Mouse (Mus musculus) forebrain, embryonic 11.5 days (tissue): ENCODE measurements around the gene Oas2. TPM values are rescaled to one million over a fixed set of nuclear protein-coding genes. Genes with fewer than 3 reads are reported as not detected.
"Not testable (repeated sequence)": the region's sequence is repeated elsewhere in the genome, so short reads cannot be mapped to it uniquely, and the experiment has no call there.

Source experiments
- ATAC-seq: fragments of 200-750 bp; cut with Nextera tagmentation; replicated peaks from 2 replicates; pipeline ENCODE4 v1.8.0; 2017; ENCODE audit warnings: moderate TSS enrichment; ENCODE audit not compliant: low FRiP score
- DNase-seq: peaks from one replicate; pipeline ENCODE4 v3.0.0-alpha.2; 2017; ENCODE audit warnings: low spot score
- H3K27ac ChIP-seq: fragments of 300-500 bp; sonication (generic); 2 replicates; pipeline ENCODE4 v1.5.1; 2014; ENCODE audit warnings: low read depth, low read length
- H3K27me3 ChIP-seq: fragments of 300-500 bp; sonication (generic); 2 replicates; pipeline ENCODE4 v1.6.1; 2014; ENCODE audit warnings: mild to moderate bottlenecking, low read length, mixed read lengths; ENCODE audit not compliant: control insufficient read depth, insufficient read depth
- H3K36me3 ChIP-seq: fragments of 300-500 bp; sonication (generic); 2 replicates; pipeline ENCODE4 v1.6.1; 2014; ENCODE audit warnings: mild to moderate bottlenecking, low read length, moderate library complexity, mixed read lengths; ENCODE audit not compliant: control insufficient read depth, insufficient read depth
- H3K4me1 ChIP-seq: fragments of 300-500 bp; sonication (generic); replicated peaks from 2 replicates; pipeline ENCODE4 v1.6.1; 2014; ENCODE audit warnings: low read length, mixed read lengths; ENCODE audit not compliant: control insufficient read depth, insufficient read depth
- H3K4me2 ChIP-seq: fragments of 300-500 bp; sonication (generic); 2 replicates; pipeline ENCODE4 v1.6.1; 2014; ENCODE audit warnings: low read depth, mild to moderate bottlenecking, low read length, moderate library complexity, mixed read lengths; ENCODE audit not compliant: severe bottlenecking
- H3K4me3 ChIP-seq: fragments of 300-500 bp; sonication (generic); 2 replicates; pipeline ENCODE4 v1.5.1; 2014; ENCODE audit warnings: low read depth, low read length
- H3K9ac ChIP-seq: fragments of 300-500 bp; sonication (generic); 2 replicates; pipeline ENCODE4 v1.6.1; 2014; ENCODE audit warnings: low read length
- H3K9me3 ChIP-seq: fragments of 300-500 bp; sonication (generic); 2 replicates; pipeline ENCODE4 v1.6.1; 2016; ENCODE audit warnings: low read length, mixed read lengths; ENCODE audit not compliant: control insufficient read depth
- WGBS: fragments of 180-500 bp; shearing (Covaris S2); extraction: QIAGEN DNeasy Blood & Tissue Kit; methylation state at CpG from one replicate; pipeline ENCODE4 v1.1.7; 2014; 5-methylcytosine and 5-hydroxymethylcytosine counted together
- polyA plus RNA-seq: library from polyadenylated mRNA; unstranded; fragments of >200 nt; fragmentation: Nextera tagmentation; extraction: Ambion mirVana; gene quantifications from 2 replicates; pipeline ENCODE4 v1.2.1, GENCODE M21; 2014

The Oas2 gene
- polyA plus RNA-seq = 0.15 TPM in 1 of 2 replicates, not detected in the other

GRCm38 (mm10) chr5:120749688-120750087, at the start of gene Oas2:
Oas2 (minus strand) TSS chr5:120749853.
- DNase-seq = no peak
- Histone ChIP-seq H3K36me3 (no peaks in the 10 kb centered on the region), H3K27me3 (no peaks in the 10 kb centered on the region), H3K9me3 (no peaks in the 10 kb centered on the region), H3K4me2 (no peak within 1 kb of the TSS), H3K27ac (no peak within 1 kb of the TSS), H3K4me3 (no peak within 1 kb of the TSS), H3K9ac (no peak within 1 kb of the TSS), H3K4me1 (no peaks in the 10 kb centered on the region)
- WGBS = 70% methylated on average over 5 of the region's 5 CpGs
- ATAC-seq = no peak

GRCm38 (mm10) chr5:120798943-120799342, 49.3 kb upstream of the Oas2 start:
- not testable (repeated sequence) for H3K4me2 ChIP-seq, H3K4me1 ChIP-seq, H3K36me3 ChIP-seq, H3K4me3 ChIP-seq, H3K27me3 ChIP-seq, DNase-seq, H3K27ac ChIP-seq, ATAC-seq, H3K9me3 ChIP-seq, H3K9ac ChIP-seq
- 81% methylated on average over 2 of the region's 2 CpGs for WGBS

- not testable (repeated sequence) for H3K4me1 ChIP-seq
Observed at GRCm38 (mm10) chr5:120798147-120798546, 48.5 kb upstream of the Oas2 start.

GRCm38 (mm10) chr5:120795480-120796034, 45.9 kb upstream of the Oas2 start, which contains the start of gene Oas1e:
Oas1e (minus strand) TSS chr5:120795530.
- not testable (repeated sequence) for H3K36me3 ChIP-seq, H3K27me3 ChIP-seq, H3K4me2 ChIP-seq, H3K4me1 ChIP-seq, DNase-seq, H3K9ac ChIP-seq, H3K9me3 ChIP-seq, ATAC-seq, H3K4me3 ChIP-seq, H3K27ac ChIP-seq
- 64% methylated on average over 9 of the region's 9 CpGs for WGBS

More at GRCm38 (mm10) chr5:120798147-120798546, 48.5 kb upstream of the Oas2 start:
- not testable (repeated sequence) for H3K27me3 ChIP-seq, ATAC-seq, H3K9ac ChIP-seq, H3K9me3 ChIP-seq, H3K4me3 ChIP-seq, H3K36me3 ChIP-seq, H3K27ac ChIP-seq, DNase-seq, H3K4me2 ChIP-seq
- 83% methylated on average over 5 of the region's 5 CpGs for WGBS

GRCm38 (mm10) chr5:120793043-120793442, 43.4 kb upstream of the Oas2 start:
- Histone ChIP-seq H3K4me1 (no peaks in the 10 kb centered on the region), H3K9ac (no peak overlapping the region), H3K9me3 (no peaks in the 10 kb centered on the region), H3K4me2 (no peak overlapping the region), H3K27me3 (no peaks in the 10 kb centered on the region), H3K4me3 (no peak overlapping the region), H3K27ac (no peak overlapping the region), H3K36me3 (no peaks in the 10 kb centered on the region)
- WGBS = 33% methylated on average over 2 of the region's 2 CpGs
- ATAC-seq (no peak), DNase-seq (peak; percentile 77)

- Histone ChIP-seq H3K27ac (no peak overlapping the region), H3K27me3 (no peaks in the 10 kb centered on the region), H3K4me1 (no peaks in the 10 kb centered on the region), H3K9me3 (no peaks in the 10 kb centered on the region), H3K4me2 (no peak overlapping the region), H3K36me3 (no peaks in the 10 kb centered on the region), H3K4me3 (no peak overlapping the region), H3K9ac (no peak overlapping the region)
- 68% methylated on average over 3 of the region's 3 CpGs for WGBS
- DNase-seq = no peak
- no peak for ATAC-seq
Observed at GRCm38 (mm10) chr5:120787042-120787441, 37.4 kb upstream of the Oas2 start.

GRCm38 (mm10) chr5:120782446-120782845, 32.8 kb upstream of the Oas2 start:
- Histone ChIP-seq H3K36me3 (no peaks in the 10 kb centered on the region), H3K4me1 (no peaks in the 10 kb centered on the region), H3K27me3 (no peaks in the 10 kb centered on the region), H3K4me3 (no peak overlapping the region), H3K4me2 (no peak overlapping the region), H3K9ac (no peak overlapping the region), H3K27ac (no peak overlapping the region), H3K9me3 (no peaks in the 10 kb centered on the region)
- ATAC-seq (no peak), DNase-seq (no peak)
- WGBS = 86% methylated on average over 2 of the region's 2 CpGs

- no peaks in the 10 kb centered on the region for H3K9me3 ChIP-seq
- ATAC-seq = no peak
Observed at GRCm38 (mm10) chr5:120781646-120782045, 32.0 kb upstream of the Oas2 start.

GRCm38 (mm10) chr5:120779922-120780321, 30.3 kb upstream of the Oas2 start:
- Histone ChIP-seq H3K4me1 (no peaks in the 10 kb centered on the region), H3K4me2 (no peak overlapping the region)
- 56% methylated on average over 3 of the region's 3 CpGs for WGBS

More at GRCm38 (mm10) chr5:120781646-120782045, 32.0 kb upstream of the Oas2 start:
- no peak for DNase-seq
- no peak overlapping the region for H3K27ac ChIP-seq
- H3K36me3 ChIP-seq = no peaks in the 10 kb centered on the region
- H3K4me3 ChIP-seq = no peak overlapping the region
- H3K9ac ChIP-seq = no peak overlapping the region
- no peaks in the 10 kb centered on the region for H3K4me1 ChIP-seq
- no peak overlapping the region for H3K4me2 ChIP-seq
- no peaks in the 10 kb centered on the region for H3K27me3 ChIP-seq
- WGBS = 86% methylated on average over 1 of the region's 1 CpGs

More at GRCm38 (mm10) chr5:120779922-120780321, 30.3 kb upstream of the Oas2 start:
- Histone ChIP-seq H3K27ac (no peak overlapping the region), H3K4me3 (no peak overlapping the region), H3K36me3 (no peaks in the 10 kb centered on the region), H3K9ac (no peak overlapping the region), H3K9me3 (no peaks in the 10 kb centered on the region), H3K27me3 (no peaks in the 10 kb centered on the region)
- DNase-seq = no peak
- ATAC-seq = no peak
